Mouse (Mus musculus) ES-Bruce4 (cell line): ENCODE measurements around the gene Chid1. TPM values are rescaled to one million over a fixed set of nuclear protein-coding genes. Genes with fewer than 3 reads are reported as not detected.

Experiments
- H3K27ac ChIP-seq: 2 replicates; pipeline ENCODE4 v1.5.1; 2012; ENCODE audit warnings: low read length, inconsistent platforms; ENCODE audit not compliant: insufficient read depth
- H3K27me3 ChIP-seq: 2 replicates; pipeline ENCODE4 v1.6.1; 2012; ENCODE audit warnings: mild to moderate bottlenecking, low read length, inconsistent platforms; ENCODE audit not compliant: control insufficient read depth, poor library complexity, insufficient read depth, severe bottlenecking
- H3K36me3 ChIP-seq: 2 replicates; pipeline ENCODE4 v1.6.1; 2012; ENCODE audit warnings: inconsistent platforms, mild to moderate bottlenecking, low read length, moderate library complexity; ENCODE audit not compliant: control insufficient read depth, poor library complexity, insufficient read depth, severe bottlenecking
- H3K4me1 ChIP-seq: one replicate; pipeline ENCODE4 v1.8.1; 2011; ENCODE audit warnings: low read length; ENCODE audit not compliant: control insufficient read depth, insufficient read depth
- H3K4me3 ChIP-seq: 2 replicates; pipeline ENCODE4 v1.5.1; 2011; ENCODE audit warnings: low read depth, mild to moderate bottlenecking, low read length
- H3K9ac ChIP-seq: 2 replicates; pipeline ENCODE4 v1.6.1; 2012; ENCODE audit warnings: low read depth, mild to moderate bottlenecking, inconsistent platforms; ENCODE audit not compliant: poor library complexity, severe bottlenecking
- H3K9me3 ChIP-seq: replicated peaks from 2 replicates; pipeline ENCODE4 v1.6.1; 2012; ENCODE audit warnings: mild to moderate bottlenecking, low read length, inconsistent platforms; ENCODE audit not compliant: control insufficient read depth, poor library complexity, insufficient read depth, severe bottlenecking
- CTCF ChIP-seq: IDR thresholded peaks from one replicate; pipeline ENCODE4 v1.8.1; 2011; ENCODE audit warnings: low read depth, low read length
- EP300 ChIP-seq: IDR thresholded peaks from 2 replicates; pipeline ENCODE4 v1.6.1; 2011; ENCODE audit warnings: low read depth, low read length; ENCODE audit not compliant: insufficient read depth
- POLR2A ChIP-seq: IDR thresholded peaks from one replicate; pipeline ENCODE4 v1.8.1; 2011; ENCODE audit warnings: low read length; ENCODE audit not compliant: insufficient read depth
- polyA plus RNA-seq: library from polyadenylated mRNA; stranded (reverse); fragments of >200 nt; gene quantifications from 2 replicates; pipeline ENCODE4 v1.2.4, GENCODE M21; 2011; ENCODE audit warnings: low read depth; ENCODE audit not compliant: missing spikeins, insufficient read depth, insufficient read length

The Chid1 gene
- polyA plus RNA-seq, 1 experiment = 16.7 TPM

DNA sequence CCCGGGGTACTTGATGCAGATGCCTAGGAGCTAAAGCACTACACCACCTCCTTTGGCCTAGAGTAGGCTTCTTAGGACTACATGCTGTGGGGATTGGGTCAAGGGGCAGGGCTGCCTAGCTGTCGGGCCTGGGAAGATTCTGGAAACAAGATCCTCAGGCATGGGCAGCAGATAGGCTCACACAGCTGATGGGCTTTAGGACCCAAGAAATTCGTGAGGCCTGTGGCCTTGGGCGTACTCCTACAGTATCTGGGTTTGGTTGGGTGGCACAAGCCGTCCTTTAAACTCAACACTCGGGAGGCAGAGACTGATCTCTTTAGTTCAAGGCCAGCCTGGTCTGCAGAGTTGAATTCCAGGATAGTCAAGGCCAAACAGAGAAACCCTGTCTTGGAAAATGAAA lies 67.4 kb downstream of the Chid1 start:
- no peak overlapping the region for H3K27ac ChIP-seq
- H3K9me3 ChIP-seq = no peaks in the 10 kb centered on the region
- no peaks in the 10 kb centered on the region for H3K4me1 ChIP-seq
- H3K4me3 ChIP-seq = no peak overlapping the region
- H3K9ac ChIP-seq = no peak overlapping the region
- peaks cover 22% of the 10 kb centered on the region for H3K36me3 ChIP-seq
- TF ChIP-seq POLR2A (no peak), EP300 (no peak), CTCF (no peak)
- H3K27me3 ChIP-seq = no peaks in the 10 kb centered on the region

DNA sequence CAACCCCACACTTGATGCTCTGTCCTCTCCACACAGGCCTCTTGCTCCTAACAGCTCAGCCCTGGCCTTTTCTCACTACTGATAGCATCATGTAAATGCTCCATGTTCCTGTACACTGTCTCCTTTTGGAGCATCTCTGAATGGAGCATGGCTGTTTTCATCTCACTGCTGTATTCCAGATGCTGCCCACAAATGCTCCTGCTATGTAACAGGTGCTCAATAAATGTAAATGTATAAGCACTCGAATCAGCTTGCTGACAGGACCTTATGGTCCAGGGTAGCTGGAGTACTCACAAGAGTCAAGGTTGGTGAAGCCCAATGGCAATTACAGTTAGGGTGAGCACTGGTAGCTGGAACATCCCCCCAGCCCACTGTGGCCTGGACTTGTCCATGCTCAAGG lies 68.4 kb downstream of the Chid1 start:
- Histone ChIP-seq H3K27ac (no peak overlapping the region), H3K9ac (no peak overlapping the region), H3K4me1 (peaks cover 3% of the 10 kb centered on the region), H3K27me3 (no peaks in the 10 kb centered on the region), H3K4me3 (no peak overlapping the region), H3K36me3 (peaks cover 22% of the 10 kb centered on the region), H3K9me3 (no peaks in the 10 kb centered on the region)
- TF ChIP-seq POLR2A (no peak), EP300 (no peak), CTCF (no peak)

DNA sequence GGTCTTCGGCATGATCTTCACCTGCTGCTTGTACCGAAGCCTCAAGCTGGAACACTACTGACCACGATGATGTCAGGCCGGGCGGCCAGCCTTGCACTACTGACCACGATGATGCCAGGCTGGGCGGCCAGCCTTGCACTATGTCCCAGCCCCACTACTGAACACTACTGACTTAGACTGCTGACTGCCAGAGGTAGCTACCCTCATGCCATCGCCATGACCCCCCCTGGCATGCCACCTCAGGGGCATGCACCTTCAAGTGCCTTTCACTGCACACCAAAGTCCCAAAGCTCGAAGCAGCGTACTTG lies 69.1 kb downstream of the Chid1 start:
- Histone ChIP-seq H3K4me1 (peaks cover 3% of the 10 kb centered on the region), H3K27ac (no peak overlapping the region)

DNA sequence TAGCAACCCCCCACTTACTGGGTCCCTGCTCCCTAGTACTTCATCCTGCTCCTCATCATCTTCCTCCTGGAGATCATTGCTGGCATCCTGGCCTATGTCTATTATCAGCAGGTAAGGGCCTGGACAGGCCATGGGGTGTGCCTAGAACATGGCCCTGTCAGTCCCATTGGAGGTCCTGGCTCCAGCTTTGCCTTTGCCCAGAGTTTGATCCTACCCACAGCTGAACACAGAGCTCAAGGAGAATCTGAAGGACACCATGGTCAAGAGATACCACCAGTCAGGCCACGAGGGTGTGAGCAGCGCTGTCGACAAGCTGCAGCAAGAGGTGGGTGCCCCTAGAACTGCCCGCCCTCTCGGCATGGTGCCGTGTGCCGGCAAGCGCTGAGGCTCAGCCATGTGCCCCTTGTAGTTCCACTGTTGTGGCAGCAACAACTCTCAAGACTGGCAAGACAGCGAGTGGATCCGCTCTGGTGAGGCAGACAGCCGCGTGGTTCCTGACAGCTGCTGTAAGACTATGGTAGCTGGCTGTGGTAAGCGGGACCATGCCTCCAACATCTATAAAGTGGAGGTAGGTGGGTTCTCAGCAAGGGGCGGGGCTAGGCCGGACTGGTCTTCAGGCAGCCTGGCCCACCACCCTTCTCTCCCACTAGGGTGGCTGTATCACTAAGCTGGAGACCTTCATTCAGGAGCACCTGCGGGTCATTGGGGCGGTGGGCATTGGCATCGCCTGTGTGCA lies 69.6 kb downstream of the Chid1 start:
- no peak overlapping the region for H3K27ac ChIP-seq

More for the DNA sequence above, 69.1 kb downstream of the Chid1 start:
- H3K36me3 ChIP-seq = peaks cover 22% of the 10 kb centered on the region
- H3K4me3 ChIP-seq = no peak overlapping the region
- H3K9ac ChIP-seq = no peak overlapping the region
- no peaks in the 10 kb centered on the region for H3K27me3 ChIP-seq
- TF ChIP-seq POLR2A = no peak
- no peak for TF ChIP-seq EP300
- TF ChIP-seq CTCF = no peak
- no peaks in the 10 kb centered on the region for H3K9me3 ChIP-seq

DNA sequence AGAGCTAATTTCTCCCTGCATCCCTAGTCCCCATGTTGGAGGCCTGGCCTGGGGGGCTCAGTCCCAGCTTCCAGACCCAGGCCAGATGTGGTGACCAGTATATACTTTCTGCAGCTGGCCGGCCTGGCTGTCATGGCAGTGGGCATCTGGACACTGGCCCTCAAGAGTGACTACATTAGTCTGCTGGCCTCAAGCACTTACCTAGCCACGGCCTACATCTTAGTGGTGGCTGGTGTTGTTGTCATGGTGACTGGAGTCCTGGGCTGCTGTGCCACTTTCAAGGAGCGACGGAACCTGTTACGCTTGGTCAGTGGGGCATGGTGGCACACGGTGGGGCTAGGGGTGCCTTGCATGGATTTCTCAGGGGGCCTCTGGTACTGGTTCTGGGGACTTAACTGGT lies 70.3 kb downstream of the Chid1 start:
- peak overlapping the region; percentile 29 for H3K27ac ChIP-seq
- H3K9ac ChIP-seq = peak overlapping the region; percentile 77
- H3K27me3 ChIP-seq = no peaks in the 10 kb centered on the region
- H3K36me3 ChIP-seq = peaks cover 22% of the 10 kb centered on the region
- TF ChIP-seq POLR2A = no peak
- H3K4me3 ChIP-seq = peak overlapping the region; percentile 88
- peaks cover 5% of the 10 kb centered on the region for H3K4me1 ChIP-seq
- H3K9me3 ChIP-seq = no peaks in the 10 kb centered on the region

More for the DNA sequence above, 69.6 kb downstream of the Chid1 start:
- H3K36me3 ChIP-seq = peaks cover 22% of the 10 kb centered on the region
- no peak for TF ChIP-seq POLR2A
- no peak for TF ChIP-seq EP300
- no peak for TF ChIP-seq CTCF
- H3K4me3 ChIP-seq = no peak overlapping the region
- H3K4me1 ChIP-seq = peaks cover 5% of the 10 kb centered on the region
- H3K27me3 ChIP-seq = no peaks in the 10 kb centered on the region
- no peaks in the 10 kb centered on the region for H3K9me3 ChIP-seq
- H3K9ac ChIP-seq = no peak overlapping the region

DNA sequence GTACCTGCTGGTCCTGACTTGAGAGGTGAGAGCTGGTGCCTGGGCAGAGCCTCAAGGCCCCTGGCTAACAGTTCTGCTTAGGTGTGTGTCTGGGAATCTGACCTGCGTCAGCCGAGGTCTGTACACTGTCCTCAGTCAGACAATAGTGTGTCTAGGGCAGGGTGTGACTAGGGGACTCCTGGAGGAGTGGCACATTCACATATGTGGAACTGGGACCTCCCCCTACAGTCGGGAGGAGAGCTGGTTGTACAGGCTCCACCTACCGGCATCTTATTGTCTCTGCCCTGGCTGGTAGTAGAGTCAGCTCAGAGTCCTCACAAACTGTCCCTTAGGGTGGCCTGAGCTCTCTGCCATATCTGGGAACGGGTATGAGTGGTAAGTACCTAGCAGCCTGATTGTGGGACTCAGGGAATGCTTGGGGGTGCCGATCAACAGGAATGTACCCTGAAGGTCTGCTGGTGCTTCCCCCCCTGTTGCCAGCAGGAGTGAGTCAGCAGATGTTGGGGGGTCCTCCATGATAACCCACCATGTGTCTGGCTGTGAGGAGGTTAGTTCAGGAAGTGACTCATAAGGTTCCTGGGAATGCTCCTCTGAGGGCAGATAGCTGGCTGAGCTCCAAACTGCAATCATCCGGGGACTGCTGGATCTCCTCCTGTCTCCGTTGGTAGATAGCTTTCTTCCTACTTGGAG lies 71.0 kb downstream of the Chid1 start:
- H3K27me3 ChIP-seq = no peaks in the 10 kb centered on the region
- peaks cover 5% of the 10 kb centered on the region for H3K4me1 ChIP-seq
- peak overlapping the region; percentile 88 for H3K4me3 ChIP-seq
- no peaks in the 10 kb centered on the region for H3K9me3 ChIP-seq
- TF ChIP-seq CTCF (peak; percentile 53), POLR2A (peak; percentile 47), EP300 (no peak)
- peak overlapping the region; percentile 68 for H3K27ac ChIP-seq
- H3K9ac ChIP-seq = peak overlapping the region; percentile 77
- peaks cover 22% of the 10 kb centered on the region for H3K36me3 ChIP-seq
